Mouse (Mus musculus) forebrain, embryonic 16.5 days (tissue): Measurements from ENCODE around the gene Dcaf1. TPM values are rescaled to one million over a fixed set of nuclear protein-coding genes. Genes with fewer than 3 reads are reported as not detected.

ENCODE experiments used
- ATAC-seq: fragments of 200-750 bp; cut with Nextera tagmentation; 2 replicates; pipeline ENCODE4 v1.8.0; 2017; ENCODE audit warnings: mild to moderate bottlenecking, moderate library complexity
- H3K27ac ChIP-seq: fragments of 300-500 bp; sonication (generic); 2 replicates; pipeline ENCODE4 v1.5.1; 2014; ENCODE audit warnings: low read length, control low read depth
- H3K27me3 ChIP-seq: fragments of 300-500 bp; sonication (generic); replicated peaks from 2 replicates; pipeline ENCODE4 v1.6.1; 2014; ENCODE audit warnings: low read length; ENCODE audit not compliant: control insufficient read depth, insufficient read depth
- H3K36me3 ChIP-seq: fragments of 300-500 bp; sonication (generic); 2 replicates; pipeline ENCODE4 v1.6.1; 2014; ENCODE audit not compliant: control insufficient read depth, insufficient read depth
- H3K4me1 ChIP-seq: fragments of 300-500 bp; sonication (generic); replicated peaks from 2 replicates; pipeline ENCODE4 v1.6.1; 2014; ENCODE audit warnings: low read length; ENCODE audit not compliant: control insufficient read depth, insufficient read depth
- H3K4me2 ChIP-seq: fragments of 300-500 bp; sonication (generic); 2 replicates; pipeline ENCODE4 v1.6.1; 2014; ENCODE audit warnings: mild to moderate bottlenecking, low read length, control low read depth
- H3K4me3 ChIP-seq: fragments of 300-500 bp; sonication (generic); replicated peaks from 2 replicates; pipeline ENCODE4 v1.5.1; 2014; ENCODE audit warnings: mild to moderate bottlenecking, low read length, control low read depth
- H3K9ac ChIP-seq: fragments of 300-500 bp; sonication (generic); replicated peaks from 2 replicates; pipeline ENCODE4 v1.6.1; 2014; ENCODE audit warnings: low read depth, low read length, control low read depth
- H3K9me3 ChIP-seq: fragments of 300-500 bp; sonication (generic); 2 replicates; pipeline ENCODE4 v1.6.1; 2016; ENCODE audit warnings: low read length; ENCODE audit not compliant: control insufficient read depth
- WGBS: fragments of 180-500 bp; shearing (Covaris S2); extraction: QIAGEN DNeasy Blood & Tissue Kit; methylation state at CpG from one replicate; pipeline ENCODE4 v1.1.7; 2014; 5-methylcytosine and 5-hydroxymethylcytosine counted together
- polyA plus RNA-seq: library from polyadenylated mRNA; unstranded; fragments of >200 nt; fragmentation: Nextera tagmentation; extraction: Ambion mirVana; gene quantifications from 2 replicates; pipeline ENCODE4 v1.2.1, GENCODE M21; 2015

The Dcaf1 gene
- polyA plus RNA-seq, 1 experiment from 2014 or later, result 23.9 TPM

DNA sequence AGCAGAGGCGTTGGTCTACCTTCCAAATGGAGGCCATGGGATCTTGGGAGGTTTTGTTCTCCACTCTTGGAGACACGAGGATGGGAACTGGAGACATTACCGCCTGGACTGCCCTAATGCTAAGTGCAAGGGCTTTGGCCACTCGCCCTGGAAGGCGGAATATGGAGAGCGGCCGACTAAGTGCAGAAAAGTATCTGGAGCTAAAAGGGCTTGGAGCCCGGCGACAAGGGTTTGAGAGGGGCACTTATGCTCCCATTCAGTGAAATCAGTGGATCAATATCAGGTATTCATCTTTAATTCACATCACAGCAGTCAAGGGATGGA lies 70.8 kb downstream of the Dcaf1 start:
- Histone ChIP-seq H3K27me3 (no peaks in the 10 kb centered on the region), H3K4me1 (peaks cover 38% of the 10 kb centered on the region), H3K4me3 (peak overlapping the region; percentile 51), H3K9me3 (no peaks in the 10 kb centered on the region), H3K27ac (peak overlapping the region; percentile 97), H3K9ac (peak overlapping the region; percentile 82), H3K36me3 (peaks cover 17% of the 10 kb centered on the region), H3K4me2 (peak overlapping the region; percentile 87)
- ATAC-seq, result no peak
- WGBS, result 0% methylated on average over 9 of the region's 9 CpGs

DNA sequence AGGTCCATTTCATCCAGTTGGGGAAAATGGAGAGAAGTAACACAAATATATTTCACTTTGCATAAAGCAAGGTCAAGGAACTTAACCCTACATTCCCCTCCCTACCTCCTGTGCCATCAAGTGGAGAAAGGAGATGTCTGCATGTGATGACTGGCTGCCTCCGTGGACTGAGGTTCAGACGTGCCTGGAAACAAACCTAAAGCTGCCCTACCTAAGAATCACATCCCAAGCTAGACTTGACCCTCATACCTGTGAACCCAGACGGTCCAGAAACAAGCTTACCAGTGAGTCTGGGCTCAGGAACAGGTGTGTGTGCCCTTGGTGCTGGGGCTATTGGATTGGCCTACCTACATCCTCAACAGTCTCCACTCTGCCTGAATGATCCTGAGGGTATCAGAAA lies 71.7 kb downstream of the Dcaf1 start:
- peaks cover 17% of the 10 kb centered on the region for H3K36me3 ChIP-seq
- H3K4me1 ChIP-seq, result peaks cover 31% of the 10 kb centered on the region
- ATAC-seq, result no peak
- no peak overlapping the region for H3K9ac ChIP-seq
- H3K9me3 ChIP-seq, result no peaks in the 10 kb centered on the region
- peak overlapping the region; percentile 22; the same call in 1 of the 2 replicates for H3K4me2 ChIP-seq
- H3K27me3 ChIP-seq, result no peaks in the 10 kb centered on the region
- 58% methylated on average over 3 of the region's 3 CpGs for WGBS
- H3K4me3 ChIP-seq, result no peak overlapping the region
- H3K27ac ChIP-seq, result no peak overlapping the region

DNA sequence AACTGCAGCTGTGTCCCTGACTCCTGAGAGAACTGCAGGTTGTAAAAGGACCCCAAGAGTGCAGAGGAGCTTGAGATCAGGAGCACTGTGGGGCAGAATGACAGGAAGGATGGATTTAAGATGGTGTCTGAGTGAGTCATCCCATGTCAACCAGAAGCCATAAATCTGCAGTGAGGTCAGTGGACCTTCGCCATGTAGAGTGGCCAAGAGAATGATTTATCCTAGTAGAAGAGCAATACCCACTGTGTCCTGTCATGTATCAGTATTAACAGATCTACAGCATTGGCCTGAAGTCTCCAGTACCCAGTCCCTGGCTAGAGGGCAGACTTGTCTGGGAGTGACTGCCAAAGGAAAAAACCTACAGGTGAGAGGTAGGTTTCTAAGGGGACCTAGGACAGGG lies 77.2 kb downstream of the Dcaf1 start:
- no peaks in the 10 kb centered on the region for H3K27me3 ChIP-seq
- no peak overlapping the region for H3K9ac ChIP-seq

DNA sequence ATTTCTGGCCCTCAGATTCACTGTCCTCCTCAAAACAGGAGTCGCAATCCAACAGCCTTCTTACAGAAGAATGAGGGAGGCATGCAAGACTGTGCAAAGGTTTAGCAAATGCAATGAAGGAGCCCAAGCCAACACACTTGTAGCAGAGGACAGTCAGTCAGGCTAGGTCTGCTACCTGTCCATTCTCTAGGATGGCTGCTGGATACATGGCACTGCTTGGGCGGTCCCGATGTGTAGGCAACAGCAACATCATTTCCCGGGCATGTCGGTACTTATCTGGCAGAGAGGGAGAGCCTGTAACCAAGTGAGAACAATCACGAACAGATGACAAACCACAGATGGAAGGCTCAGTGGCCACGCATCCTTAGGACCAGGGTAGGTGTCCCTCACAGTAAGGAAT lies 79.9 kb downstream of the Dcaf1 start:
- Histone ChIP-seq H3K4me3 (no peak overlapping the region), H3K9ac (no peak overlapping the region), H3K27ac (no peak overlapping the region), H3K27me3 (no peaks in the 10 kb centered on the region), H3K36me3 (peaks cover 3% of the 10 kb centered on the region; the same call in 1 of the 2 replicates), H3K4me1 (no peaks in the 10 kb centered on the region), H3K9me3 (no peaks in the 10 kb centered on the region), H3K4me2 (no peak overlapping the region)
- WGBS, result 91% methylated on average over 7 of the region's 7 CpGs
- ATAC-seq, result no peak

More for the DNA sequence above, 77.2 kb downstream of the Dcaf1 start:
- Histone ChIP-seq H3K4me1 (no peaks in the 10 kb centered on the region), H3K36me3 (peaks cover 6% of the 10 kb centered on the region), H3K4me2 (no peak overlapping the region), H3K4me3 (no peak overlapping the region), H3K9me3 (no peaks in the 10 kb centered on the region), H3K27ac (no peak overlapping the region)
- no peak for ATAC-seq
- WGBS, result 91% methylated on average over 1 of the region's 1 CpGs

DNA sequence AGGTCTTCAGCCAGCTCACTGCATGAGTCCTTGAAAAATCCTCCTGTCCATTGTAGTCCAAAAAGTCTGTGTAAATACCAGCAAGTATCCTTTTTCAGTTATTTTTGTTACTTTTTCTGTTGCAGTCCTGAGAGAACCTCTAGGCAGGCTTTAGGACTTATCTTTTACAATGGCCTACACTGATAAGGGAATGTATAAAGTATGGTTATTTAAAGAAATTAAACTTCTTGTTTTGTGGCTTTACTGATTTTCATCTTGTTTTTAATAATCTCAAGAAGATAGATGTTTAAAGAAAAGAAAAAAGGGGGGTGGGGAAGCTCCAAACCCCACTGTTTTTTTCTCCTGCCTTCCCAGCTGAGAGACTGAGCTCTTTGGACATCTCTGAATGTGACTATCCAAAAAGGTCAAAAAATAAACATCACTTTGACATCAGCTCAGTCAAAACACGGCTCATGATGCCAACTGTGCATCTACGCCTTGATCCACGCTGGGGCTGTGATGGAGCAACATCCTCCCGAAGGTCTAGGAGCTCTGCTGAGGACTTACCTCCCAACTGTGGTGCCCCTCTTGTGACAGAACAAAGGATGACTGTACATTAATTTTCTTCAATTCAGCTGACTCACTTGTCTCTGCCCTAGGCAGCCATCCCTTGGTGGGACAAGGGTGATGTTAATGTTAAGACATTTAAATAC lies 81.6 kb downstream of the Dcaf1 start:
- 84% methylated on average over 4 of the region's 4 CpGs for WGBS
- ATAC-seq, result no peak
- Histone ChIP-seq H3K4me1 (no peaks in the 10 kb centered on the region), H3K4me3 (no peak overlapping the region), H3K27me3 (no peaks in the 10 kb centered on the region), H3K9ac (no peak overlapping the region), H3K9me3 (no peaks in the 10 kb centered on the region), H3K27ac (no peak overlapping the region), H3K4me2 (no peak overlapping the region), H3K36me3 (peaks cover 6% of the 10 kb centered on the region)

DNA sequence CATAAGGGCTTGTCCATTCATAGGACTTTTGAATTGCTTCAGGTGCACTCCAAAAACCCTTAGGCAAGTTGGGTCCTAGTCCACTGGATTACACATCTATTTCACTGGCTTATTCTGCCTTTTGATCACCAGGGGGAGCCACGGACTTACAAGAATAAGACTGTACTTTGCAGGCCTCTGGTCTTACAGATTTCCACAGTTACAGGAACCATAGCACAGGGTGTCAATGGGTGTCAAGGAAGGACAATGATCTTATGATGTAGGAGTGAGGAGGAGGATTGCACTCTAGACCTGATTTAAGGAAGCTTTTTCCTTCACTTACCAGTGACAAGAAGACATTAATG lies 82.1 kb downstream of the Dcaf1 start:
- ATAC-seq, result peak; percentile 50; the same call in 1 of the 2 replicates
- no peak overlapping the region for H3K27ac ChIP-seq
- peaks cover 6% of the 10 kb centered on the region for H3K36me3 ChIP-seq
- WGBS, result 6% methylated on average over 1 of the region's 1 CpGs
- H3K9me3 ChIP-seq, result no peaks in the 10 kb centered on the region
- H3K9ac ChIP-seq, result no peak overlapping the region
- no peak overlapping the region for H3K4me3 ChIP-seq
- H3K4me1 ChIP-seq, result no peaks in the 10 kb centered on the region
- H3K27me3 ChIP-seq, result no peaks in the 10 kb centered on the region
- no peak overlapping the region for H3K4me2 ChIP-seq

DNA sequence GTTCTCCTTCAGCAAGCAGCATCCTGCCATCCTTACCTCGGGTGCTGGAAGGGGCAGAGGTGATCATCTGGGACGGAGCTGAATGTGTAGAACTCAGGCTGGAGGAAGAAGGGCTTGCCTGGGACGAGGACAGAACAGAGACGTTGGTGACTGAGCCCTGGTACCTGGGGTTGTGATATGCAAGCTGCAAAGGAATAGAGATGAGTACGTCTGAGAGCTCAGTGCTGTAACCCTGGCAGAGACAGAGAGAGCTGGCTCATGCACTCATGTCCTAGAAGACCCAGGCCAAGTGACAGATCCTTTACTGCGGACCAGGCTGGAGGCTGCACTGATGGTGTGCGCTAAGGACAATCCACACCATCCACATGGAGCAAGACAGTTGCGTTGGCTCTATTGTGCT lies 84.9 kb downstream of the Dcaf1 start:
- H3K27ac ChIP-seq, result no peak overlapping the region
- no peak overlapping the region for H3K4me3 ChIP-seq
- ATAC-seq, result no peak
- H3K9ac ChIP-seq, result no peak overlapping the region
- H3K9me3 ChIP-seq, result no peaks in the 10 kb centered on the region
- H3K4me2 ChIP-seq, result no peak overlapping the region
- no peaks in the 10 kb centered on the region for H3K4me1 ChIP-seq
- WGBS, result 93% methylated on average over 8 of the region's 8 CpGs
- H3K36me3 ChIP-seq, result peaks cover 3% of the 10 kb centered on the region
- no peaks in the 10 kb centered on the region for H3K27me3 ChIP-seq

DNA sequence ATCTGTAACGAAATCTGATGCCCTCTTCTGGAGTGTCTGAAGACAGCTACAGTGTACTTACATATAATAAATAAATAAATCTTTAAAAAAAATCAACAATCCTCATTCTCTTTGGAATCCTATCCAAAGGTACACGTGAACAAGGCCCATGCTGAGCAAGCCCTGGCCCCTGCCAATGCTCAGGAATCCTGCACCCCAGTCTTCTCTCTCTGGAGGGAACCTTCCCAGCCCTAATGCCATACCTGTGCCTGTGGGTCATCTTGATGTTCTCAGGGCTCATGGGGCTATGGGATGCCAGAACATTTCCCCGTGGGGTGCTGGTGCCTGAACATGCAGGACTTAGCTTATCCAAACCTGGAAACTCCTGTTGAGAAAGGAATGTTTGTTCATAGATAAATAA lies 86.5 kb downstream of the Dcaf1 start:
- no peaks in the 10 kb centered on the region for H3K9me3 ChIP-seq
- no peaks in the 10 kb centered on the region for H3K4me1 ChIP-seq
- no peak overlapping the region for H3K9ac ChIP-seq
- 73% methylated on average over 3 of the region's 3 CpGs for WGBS
- H3K36me3 ChIP-seq, result peaks cover 3% of the 10 kb centered on the region
- no peaks in the 10 kb centered on the region for H3K27me3 ChIP-seq
- no peak overlapping the region for H3K27ac ChIP-seq
- H3K4me3 ChIP-seq, result no peak overlapping the region
- ATAC-seq, result no peak
- H3K4me2 ChIP-seq, result no peak overlapping the region

DNA sequence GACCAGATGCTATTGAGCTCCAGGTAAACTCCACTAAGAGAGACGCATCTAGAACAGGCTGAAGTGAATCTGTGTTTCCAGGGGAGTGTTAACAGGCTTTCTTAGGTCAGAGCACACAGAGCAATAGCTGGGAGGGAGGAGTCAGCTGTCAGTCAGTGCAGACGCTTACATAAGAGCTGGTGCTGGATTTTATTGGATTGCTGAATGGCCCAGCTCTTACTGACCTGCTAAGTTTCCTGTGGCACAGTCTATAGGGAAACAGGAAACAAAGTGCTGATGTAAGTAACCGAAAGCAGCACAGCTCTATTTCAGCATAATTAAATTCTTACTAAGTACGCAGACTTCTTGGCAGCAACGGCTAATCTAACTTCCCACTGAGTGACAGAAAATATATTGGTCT lies 87.0 kb downstream of the Dcaf1 start:
- ATAC-seq, result no peak
- Histone ChIP-seq H3K4me3 (no peak overlapping the region), H3K4me1 (no peaks in the 10 kb centered on the region), H3K4me2 (no peak overlapping the region), H3K36me3 (peaks cover 3% of the 10 kb centered on the region), H3K27ac (no peak overlapping the region), H3K27me3 (no peaks in the 10 kb centered on the region), H3K9me3 (no peaks in the 10 kb centered on the region), H3K9ac (no peak overlapping the region)
- 64% methylated on average over 5 of the region's 5 CpGs for WGBS

DNA sequence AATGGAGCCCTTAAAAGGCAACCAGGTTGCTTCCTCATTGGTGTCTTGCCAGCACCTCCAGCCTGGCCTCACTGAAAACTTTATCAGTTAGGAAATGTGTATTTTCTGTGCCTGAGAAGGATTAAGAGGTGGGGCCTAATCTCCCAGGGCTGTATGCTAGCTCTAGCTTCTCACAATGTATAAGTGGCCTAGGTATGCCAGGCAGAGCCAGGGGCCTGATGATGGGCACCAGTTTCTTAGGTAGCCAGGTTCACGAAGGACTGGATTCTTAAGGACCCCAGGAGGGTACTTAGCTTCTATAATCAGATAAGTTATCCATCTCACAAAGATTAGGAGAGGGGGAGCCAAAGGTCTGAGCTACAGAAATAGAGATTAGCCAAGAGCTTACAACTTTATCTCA lies 90.0 kb downstream of the Dcaf1 start:
- H3K27me3 ChIP-seq, result no peaks in the 10 kb centered on the region
- no peaks in the 10 kb centered on the region for H3K9me3 ChIP-seq
- no peak overlapping the region for H3K9ac ChIP-seq
- ATAC-seq, result no peak
- H3K4me1 ChIP-seq, result no peaks in the 10 kb centered on the region
- 84% methylated on average over 1 of the region's 1 CpGs for WGBS
- H3K27ac ChIP-seq, result no peak overlapping the region
- peaks cover 3% of the 10 kb centered on the region for H3K36me3 ChIP-seq
- H3K4me3 ChIP-seq, result no peak overlapping the region
- H3K4me2 ChIP-seq, result no peak overlapping the region
